Mouse (Mus musculus): ENCODE results near the gene Mrps36. TPM values are rescaled to one million over a fixed set of nuclear protein-coding genes. Genes with fewer than 3 reads are reported as not detected.
A peak's percentile ranks its signal among the peaks of the same experiment; 100 is the strongest.
"Not testable (repeated sequence)": the region's sequence is repeated elsewhere in the genome, so short reads cannot be mapped to it uniquely, and the experiment has no call there.

Gene Mrps36
- polyA plus RNA-seq, 1 experiment, result 84.5 TPM

- DNase-seq (ENCODE audit: low spot score), result no peak
These were observed 11.7 kb downstream of the Mrps36 start for GRCm38 (mm10) chr13:100732756-100733155.

GRCm38 (mm10) chr13:100731462-100732046 lies 12.9 kb downstream of the Mrps36 start:
- DNase-seq (ENCODE audit: low spot score), result not testable (repeated sequence)

- DNase-seq (ENCODE audit: low spot score), result peak; percentile 82
These were observed 13.6 kb downstream of the Mrps36 start, which contains the start of gene Cdk7 for GRCm38 (mm10) chr13:100730861-100731176. Gene Cdk7 (minus strand): TSS chr13:100730939.

- DNase-seq (ENCODE audit: low spot score), result no peak
These were observed 14.2 kb downstream of the Mrps36 start for GRCm38 (mm10) chr13:100730153-100730860.

- DNase-seq (ENCODE audit: low spot score), result not testable (repeated sequence)
These were observed 15.9 kb downstream of the Mrps36 start for GRCm38 (mm10) chr13:100728530-100728929.

- no peak for DNase-seq (ENCODE audit: low spot score)
These were observed 16.4 kb downstream of the Mrps36 start for GRCm38 (mm10) chr13:100728086-100728485.

- DNase-seq (ENCODE audit: low spot score), result no peak
These were observed 19.3 kb downstream of the Mrps36 start for GRCm38 (mm10) chr13:100725194-100725593.

GRCm38 (mm10) chr13:100724051-100724754 lies 20.3 kb downstream of the Mrps36 start:
- no peak for DNase-seq (ENCODE audit: low spot score)

GRCm38 (mm10) chr13:100721656-100722055 lies 22.8 kb downstream of the Mrps36 start:
- DNase-seq (ENCODE audit: low spot score), result no peak

- no peak for DNase-seq (ENCODE audit: low spot score)
These were observed 29.0 kb downstream of the Mrps36 start for GRCm38 (mm10) chr13:100715467-100715866.

- no peak for DNase-seq (ENCODE audit: low spot score)
These were observed 38.3 kb downstream of the Mrps36 start for GRCm38 (mm10) chr13:100706206-100706605.

- no peak for DNase-seq (ENCODE audit: low spot score)
These were observed 41.0 kb downstream of the Mrps36 start for GRCm38 (mm10) chr13:100703468-100703867.

- DNase-seq (ENCODE audit: low spot score), result no peak
These were observed 45.6 kb downstream of the Mrps36 start for GRCm38 (mm10) chr13:100698866-100699265.

GRCm38 (mm10) chr13:100697541-100697940 lies 46.9 kb downstream of the Mrps36 start:
- DNase-seq (ENCODE audit: low spot score), result no peak

- DNase-seq (ENCODE audit: low spot score), result no peak
These were observed 56.9 kb downstream of the Mrps36 start for GRCm38 (mm10) chr13:100687513-100687912.

Other genes starting within 250 kb of the Mrps36 start
- 10.0 and 11.1 TPM in 2 replicates for gene Ocln, start 191.9 kb downstream of the Mrps36 start, polyA plus RNA-seq (2012; rRNA removed)
- gene Marveld2, start 127.7 kb downstream of the Mrps36 start, polyA plus RNA-seq (2012; rRNA removed), result 13.9 and 14.9 TPM in 2 replicates
- gene Ak6, start 93.7 kb downstream of the Mrps36 start, polyA plus RNA-seq (2012; rRNA removed), result 122 and 135 TPM in 2 replicates
- gene Rad17, start 93.6 kb downstream of the Mrps36 start, polyA plus RNA-seq (2012; rRNA removed), result 13.9 and 14.5 TPM in 2 replicates
- gene Taf9, start 93.1 kb downstream of the Mrps36 start, polyA plus RNA-seq (2012; rRNA removed), result 8.3 and 8.7 TPM in 2 replicates
- 8.8 and 9.1 TPM in 2 replicates for gene Ccdc125, start 74.9 kb downstream of the Mrps36 start, polyA plus RNA-seq (2012; rRNA removed)
- gene Cdk7, start 13.7 kb downstream of the Mrps36 start, polyA plus RNA-seq (2012; rRNA removed), result 27.4 and 33.6 TPM in 2 replicates
- gene Cenph, start 31.2 kb upstream of the Mrps36 start, polyA plus RNA-seq (2012; rRNA removed), result 0.88 and 1.6 TPM in 2 replicates
- 3.1 and 3.2 TPM in 2 replicates for gene Ccnb1, start 41.9 kb upstream of the Mrps36 start, polyA plus RNA-seq (2012; rRNA removed)
- 44.7 and 48.8 TPM in 2 replicates for gene Slc30a5, start 88.8 kb upstream of the Mrps36 start, polyA plus RNA-seq (2012; rRNA removed)